Mouse (Mus musculus): ENCODE measurements around the gene Gnptg.

GRCm38 (mm10) chr17:25189091-25189490, 50.8 kb downstream of the Gnptg start:
- no peak for TF ChIP-seq CTCF (IDR thresholded peaks at IDR 0.05; ENCODE audit: low read depth)
- TF ChIP-seq EP300 (IDR thresholded peaks at IDR 0.05; ENCODE audit: low read depth) = no peak
